Mouse (Mus musculus): ENCODE measurements around the gene Hist1h4d.
"Not testable (repeated sequence)": the region's sequence is repeated elsewhere in the genome, so short reads cannot be mapped to it uniquely, and the experiment has no call there.

Hist1h4d gene

DNA sequence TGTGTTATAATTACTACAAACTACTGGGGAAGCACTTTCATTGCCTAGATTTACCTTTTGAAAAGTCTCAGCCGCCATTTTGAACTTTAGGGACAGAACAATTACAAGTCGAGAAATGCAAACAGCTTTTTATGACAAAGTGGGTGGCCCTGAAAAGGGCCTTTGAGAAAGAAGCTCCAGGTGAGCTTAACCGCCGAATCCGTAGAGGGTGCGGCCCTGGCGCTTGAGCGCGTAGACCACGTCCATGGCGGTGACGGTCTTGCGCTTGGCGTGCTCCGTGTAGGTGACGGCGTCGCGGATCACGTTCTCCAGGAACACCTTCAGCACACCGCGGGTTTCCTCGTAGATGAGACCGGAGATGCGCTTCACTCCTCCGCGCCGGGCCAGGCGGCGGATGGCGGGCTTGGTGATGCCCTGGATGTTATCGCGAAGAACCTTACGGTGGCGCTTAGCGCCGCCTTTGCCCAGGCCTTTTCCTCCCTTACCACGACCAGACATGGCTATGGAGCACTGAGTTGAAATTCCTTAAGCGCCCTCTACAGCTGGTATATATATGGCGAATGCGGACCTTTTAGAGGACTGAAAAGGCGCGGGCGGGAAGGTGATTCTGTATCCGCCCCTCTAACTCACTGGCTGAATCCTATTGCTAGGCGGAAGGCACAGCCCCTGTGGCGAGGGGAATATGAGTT lies 30.1 kb upstream of the Hist1h4d start, which contains the start of gene Hist1h4f:
TSS of gene Hist1h4f (minus strand) at position 503 of the 689 bp plus-strand sequence.
- peak; percentile 88 for DNase-seq

DNA sequence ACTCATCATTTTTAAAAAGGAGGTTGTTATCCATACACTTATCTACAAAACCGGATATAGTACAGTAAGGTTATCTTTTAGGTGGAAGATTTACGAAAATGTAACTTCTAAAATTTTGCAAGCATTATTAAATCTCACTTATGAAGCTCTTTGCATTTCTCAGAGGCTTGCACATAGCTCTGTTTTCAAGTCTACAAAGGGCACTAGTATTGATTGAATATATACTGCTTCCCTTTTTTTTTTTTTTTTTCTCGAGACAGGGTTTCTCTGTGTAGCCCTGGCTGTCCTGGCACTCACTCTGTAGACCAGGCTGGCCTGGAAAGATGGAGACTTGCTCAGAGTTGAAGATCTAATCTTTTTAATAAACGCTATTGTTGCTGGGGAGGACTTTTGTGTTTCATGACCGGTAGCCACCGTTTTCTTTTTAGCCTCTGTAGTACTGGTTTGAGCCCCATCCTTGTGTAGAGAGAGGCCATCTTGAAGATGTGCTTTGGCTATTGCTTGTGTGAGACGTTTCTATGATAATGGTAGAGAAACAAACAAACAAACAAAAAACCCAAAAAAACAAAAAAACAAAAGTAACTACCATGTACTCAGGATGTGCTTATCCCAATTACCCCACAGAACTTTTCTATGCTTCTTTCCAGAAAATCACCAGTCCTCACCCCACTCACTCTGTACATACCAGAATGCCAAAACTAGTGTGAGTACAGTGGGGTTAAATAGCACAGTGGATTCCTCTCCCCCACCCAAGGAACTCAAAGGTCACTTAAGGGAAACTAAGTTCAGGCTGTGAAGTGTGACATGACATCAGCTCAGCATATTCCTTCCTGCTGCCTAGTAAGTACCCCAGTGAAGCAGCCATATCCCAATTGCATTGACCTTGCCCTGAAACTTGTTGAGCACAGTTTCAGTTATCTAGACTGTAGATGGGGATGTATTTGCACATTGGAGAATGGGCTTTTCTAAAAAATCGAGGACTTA lies 29.2 kb upstream of the Hist1h4d start:
- DNase-seq, result no peak

DNA sequence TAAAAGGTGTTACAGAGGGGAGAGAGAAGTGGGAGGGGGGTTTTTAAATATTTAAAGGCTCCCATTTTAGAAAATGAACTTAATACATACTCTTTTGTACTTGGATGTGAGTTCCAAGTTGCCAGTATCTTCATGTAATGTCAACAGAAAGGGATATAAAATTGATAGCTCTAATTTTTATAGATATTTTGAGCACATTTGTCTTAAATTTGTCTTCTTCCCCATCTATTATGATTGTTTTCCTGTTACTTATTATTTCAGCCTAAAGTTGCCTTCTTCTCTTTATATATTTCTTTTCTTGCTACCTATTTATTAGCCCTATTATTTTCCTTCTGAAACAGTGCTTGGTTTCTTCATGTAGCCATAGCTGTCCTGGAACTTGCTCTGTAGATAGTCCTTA lies 28.4 kb upstream of the Hist1h4d start, which contains the start of gene Hist1h1d:
TSS of gene Hist1h1d (plus strand) at position 301 of the 400 bp plus-strand sequence.
- no peak for DNase-seq

DNA sequence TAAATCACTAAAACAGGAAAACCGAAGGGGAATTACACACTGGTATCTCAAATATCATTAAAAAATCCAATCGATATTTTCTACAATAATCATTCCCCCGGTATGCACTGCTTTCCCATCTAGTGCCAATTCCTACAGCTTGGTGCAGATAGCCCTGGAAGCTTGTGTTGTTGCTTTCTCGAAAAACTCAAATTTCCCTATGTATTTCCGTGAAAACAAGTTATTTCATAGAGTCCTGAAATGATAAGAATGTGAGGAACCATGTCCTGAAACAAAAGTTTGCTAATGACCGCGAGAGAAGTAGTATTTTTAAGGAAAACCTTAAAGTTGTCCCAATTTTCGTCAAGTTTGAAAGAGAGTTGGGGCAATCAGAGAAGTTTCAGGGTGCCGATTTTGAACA lies 27.0 kb upstream of the Hist1h4d start:
- no peak for DNase-seq

DNA sequence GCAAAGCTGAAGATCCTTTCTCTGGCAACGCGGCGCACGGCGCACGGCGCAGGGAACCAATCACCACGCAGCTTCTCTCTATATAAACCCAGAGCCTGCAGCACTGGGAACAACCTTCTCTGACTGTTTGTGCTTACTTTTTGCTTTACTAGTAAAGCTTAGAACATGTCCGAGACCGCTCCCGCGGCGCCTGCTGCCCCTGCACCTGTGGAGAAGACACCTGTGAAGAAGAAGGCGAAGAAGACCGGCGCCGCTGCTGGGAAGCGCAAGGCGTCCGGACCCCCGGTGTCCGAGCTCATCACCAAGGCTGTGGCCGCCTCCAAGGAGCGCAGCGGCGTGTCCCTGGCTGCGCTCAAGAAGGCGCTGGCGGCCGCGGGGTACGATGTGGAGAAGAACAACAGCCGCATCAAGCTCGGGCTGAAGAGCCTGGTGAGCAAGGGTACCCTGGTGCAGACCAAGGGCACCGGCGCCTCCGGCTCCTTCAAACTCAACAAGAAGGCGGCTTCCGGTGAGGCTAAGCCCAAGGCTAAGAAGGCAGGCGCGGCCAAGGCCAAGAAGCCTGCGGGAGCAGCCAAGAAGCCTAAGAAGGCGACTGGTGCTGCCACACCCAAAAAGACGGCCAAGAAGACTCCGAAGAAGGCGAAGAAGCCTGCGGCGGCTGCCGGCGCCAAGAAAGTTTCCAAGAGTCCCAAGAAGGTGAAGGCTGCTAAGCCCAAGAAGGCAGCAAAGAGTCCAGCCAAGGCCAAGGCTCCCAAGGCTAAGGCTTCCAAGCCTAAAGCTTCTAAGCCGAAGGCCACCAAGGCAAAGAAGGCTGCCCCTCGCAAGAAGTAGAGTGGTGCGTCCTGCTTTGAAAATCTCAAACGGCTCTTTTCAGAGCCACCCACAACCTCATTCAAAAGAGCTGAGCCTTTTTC lies 26.2 kb upstream of the Hist1h4d start:
- DNase-seq, result peak; percentile 60

DNA sequence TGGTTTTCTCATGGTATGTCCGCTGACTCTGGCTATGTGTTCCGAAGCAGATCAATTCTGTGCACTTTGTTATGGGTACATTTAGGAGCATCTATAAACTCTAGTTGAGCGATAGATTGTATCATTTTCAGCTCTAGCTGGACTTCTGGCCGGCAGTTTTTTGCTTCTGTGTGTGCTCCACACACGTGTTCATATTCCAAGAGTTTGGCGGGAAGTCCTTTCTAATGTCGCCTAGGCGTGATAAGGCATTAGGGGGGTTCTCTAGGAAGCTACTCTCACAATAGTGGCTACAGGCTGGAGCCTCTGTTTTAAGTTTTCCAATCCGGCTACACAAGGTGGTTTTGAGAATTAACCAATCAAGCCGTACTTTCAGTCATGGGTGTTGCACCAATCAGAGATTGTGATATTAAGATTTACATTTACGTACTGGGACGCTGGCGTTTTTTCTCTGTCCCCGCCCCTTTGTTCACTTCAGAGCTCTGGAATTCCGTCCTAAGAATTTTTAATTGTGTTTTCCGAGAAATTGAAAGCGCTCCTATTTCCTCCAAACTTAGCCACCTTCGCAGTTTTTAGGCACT lies 25.5 kb upstream of the Hist1h4d start:
- DNase-seq, result peak; percentile 57

DNA sequence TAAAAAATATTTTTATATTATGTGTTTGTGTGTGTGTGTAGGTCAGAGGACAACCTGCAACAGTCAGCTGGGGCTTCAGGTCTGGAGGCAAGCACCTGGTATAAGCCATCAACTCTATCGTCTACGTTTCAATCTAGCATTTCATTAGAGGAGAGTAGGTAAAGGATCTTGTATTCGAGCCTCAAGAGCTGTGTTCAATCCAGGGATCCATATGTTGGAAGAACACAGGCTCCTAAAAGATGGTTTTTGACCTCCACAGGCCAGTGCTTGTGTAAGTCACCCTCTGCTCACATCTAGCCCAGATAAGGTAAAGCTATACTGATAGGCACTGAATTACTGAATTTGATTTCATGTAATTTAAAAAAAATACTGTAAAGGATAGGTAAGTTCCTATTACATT lies 24.5 kb upstream of the Hist1h4d start:
- no peak for DNase-seq

DNA sequence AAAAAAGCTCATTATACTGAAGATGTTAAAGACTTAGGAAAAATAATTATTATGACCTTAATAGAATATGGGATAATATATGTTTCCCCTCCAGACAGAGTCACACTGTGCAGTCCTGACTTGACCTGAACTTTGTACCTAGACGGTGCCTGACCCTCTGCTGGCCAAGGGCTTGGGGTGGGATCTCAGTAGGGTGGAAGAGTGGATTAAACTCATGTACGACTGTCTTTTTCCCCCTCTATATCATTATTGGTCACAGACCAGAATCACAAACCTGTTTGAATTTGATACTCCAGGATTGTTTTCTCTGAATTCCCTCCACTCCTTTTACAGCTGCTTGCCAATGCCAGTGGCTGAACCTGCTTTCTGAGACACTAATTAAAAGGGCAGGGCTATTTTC lies 20.7 kb upstream of the Hist1h4d start:
- DNase-seq, result not testable (repeated sequence)

DNA sequence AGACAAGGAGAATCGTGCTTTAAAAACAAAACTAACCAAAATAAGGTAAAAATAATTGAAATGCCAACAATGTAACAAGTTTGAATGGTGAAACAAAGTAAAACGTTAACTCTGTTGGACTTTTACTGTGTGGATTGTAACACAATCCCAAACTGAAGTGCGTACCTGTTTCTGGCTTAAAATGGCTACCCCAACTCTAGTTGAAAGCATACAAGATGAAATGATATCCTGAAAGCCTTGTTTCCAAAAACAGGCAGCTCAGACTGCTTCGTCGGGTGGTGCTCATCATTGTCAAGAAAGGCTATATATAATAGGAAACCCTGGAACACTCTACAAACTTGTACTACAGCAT lies 19.9 kb upstream of the Hist1h4d start:
- not testable (repeated sequence) for DNase-seq

DNA sequence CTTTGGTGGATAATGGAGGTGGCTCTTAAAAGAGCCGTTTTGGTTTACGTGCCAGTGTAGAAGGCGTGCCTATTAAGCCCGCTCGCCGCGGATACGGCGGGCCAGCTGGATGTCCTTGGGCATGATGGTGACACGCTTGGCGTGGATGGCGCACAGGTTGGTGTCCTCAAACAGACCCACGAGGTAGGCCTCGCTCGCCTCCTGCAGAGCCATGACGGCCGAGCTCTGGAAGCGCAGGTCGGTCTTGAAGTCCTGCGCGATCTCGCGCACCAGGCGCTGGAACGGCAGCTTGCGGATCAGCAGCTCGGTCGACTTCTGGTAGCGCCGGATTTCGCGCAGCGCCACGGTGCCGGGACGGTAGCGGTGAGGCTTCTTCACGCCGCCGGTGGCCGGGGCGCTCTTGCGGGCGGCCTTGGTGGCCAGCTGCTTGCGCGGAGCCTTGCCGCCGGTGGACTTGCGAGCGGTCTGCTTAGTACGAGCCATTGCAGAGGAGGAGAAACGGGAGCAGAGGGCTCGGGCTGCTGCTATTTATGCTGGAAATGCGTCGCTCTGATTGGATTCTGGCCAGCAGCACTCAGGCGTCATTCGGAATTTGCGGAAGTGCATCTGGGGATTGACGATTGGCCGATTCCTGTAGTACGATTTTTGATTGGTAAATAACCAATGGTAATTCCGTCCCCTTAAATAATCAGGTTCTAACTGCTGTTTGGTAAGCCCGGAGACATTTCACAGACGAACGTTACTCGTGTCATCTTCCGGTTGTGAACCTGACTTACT lies 19.3 kb upstream of the Hist1h4d start, which contains the start of gene Hist1h3e:
TSS of gene Hist1h3e (minus strand) at position 487 of the 777 bp plus-strand sequence.
- DNase-seq, result peak; percentile 90

DNA sequence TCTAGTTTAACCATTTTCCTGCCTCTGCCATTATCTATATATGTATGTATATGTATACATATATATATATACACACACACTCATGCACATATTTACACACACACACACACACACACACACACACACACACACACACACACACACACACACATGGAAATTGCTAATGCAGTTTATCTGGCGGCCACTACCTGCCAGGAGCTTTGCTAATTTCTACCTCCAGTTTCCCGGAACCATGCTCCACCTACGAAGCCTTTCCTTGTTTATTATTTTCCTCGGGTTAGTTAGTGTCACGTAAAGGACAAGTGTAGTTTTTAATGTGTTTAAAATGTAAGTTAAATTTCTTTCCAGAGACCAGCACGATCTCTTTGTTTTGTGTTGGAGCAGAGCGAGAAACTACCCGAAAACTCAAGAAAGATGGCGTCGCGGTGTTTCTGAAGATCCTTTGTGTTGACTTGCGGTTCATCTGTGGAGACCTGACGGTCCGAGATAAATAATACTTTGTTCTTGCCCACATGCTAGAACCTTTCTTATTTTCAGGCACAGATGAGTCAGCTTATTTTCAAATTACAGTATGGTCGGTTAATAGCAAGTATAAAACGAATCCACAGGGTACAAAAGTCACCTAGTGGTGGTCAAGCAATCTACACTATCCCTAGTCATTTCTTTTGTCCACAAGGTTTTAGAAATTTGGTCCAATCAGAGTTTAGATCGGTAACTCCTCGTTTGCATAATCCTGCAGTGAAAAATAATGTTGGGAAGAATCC lies 18.5 kb upstream of the Hist1h4d start:
- DNase-seq, result no peak

DNA sequence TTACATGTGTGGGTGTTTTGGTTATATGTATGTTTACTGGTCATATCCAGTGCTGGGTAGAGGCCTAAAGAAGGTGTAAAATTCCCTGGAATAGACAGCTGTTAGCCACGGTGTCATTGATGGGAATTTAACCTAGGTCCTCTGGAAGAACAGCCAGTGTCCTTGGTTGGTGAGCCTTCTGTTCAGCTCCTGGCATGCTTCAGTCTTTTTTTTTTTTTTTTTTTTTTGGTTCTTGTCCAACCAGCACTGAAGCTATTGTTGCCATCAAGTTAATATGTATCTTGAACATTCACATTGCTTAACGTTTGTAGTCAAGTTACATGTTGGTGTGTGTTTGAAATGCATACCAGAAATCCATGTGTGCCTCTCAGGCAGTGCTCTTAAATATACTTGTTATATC lies 16.9 kb upstream of the Hist1h4d start:
- DNase-seq, result no peak

DNA sequence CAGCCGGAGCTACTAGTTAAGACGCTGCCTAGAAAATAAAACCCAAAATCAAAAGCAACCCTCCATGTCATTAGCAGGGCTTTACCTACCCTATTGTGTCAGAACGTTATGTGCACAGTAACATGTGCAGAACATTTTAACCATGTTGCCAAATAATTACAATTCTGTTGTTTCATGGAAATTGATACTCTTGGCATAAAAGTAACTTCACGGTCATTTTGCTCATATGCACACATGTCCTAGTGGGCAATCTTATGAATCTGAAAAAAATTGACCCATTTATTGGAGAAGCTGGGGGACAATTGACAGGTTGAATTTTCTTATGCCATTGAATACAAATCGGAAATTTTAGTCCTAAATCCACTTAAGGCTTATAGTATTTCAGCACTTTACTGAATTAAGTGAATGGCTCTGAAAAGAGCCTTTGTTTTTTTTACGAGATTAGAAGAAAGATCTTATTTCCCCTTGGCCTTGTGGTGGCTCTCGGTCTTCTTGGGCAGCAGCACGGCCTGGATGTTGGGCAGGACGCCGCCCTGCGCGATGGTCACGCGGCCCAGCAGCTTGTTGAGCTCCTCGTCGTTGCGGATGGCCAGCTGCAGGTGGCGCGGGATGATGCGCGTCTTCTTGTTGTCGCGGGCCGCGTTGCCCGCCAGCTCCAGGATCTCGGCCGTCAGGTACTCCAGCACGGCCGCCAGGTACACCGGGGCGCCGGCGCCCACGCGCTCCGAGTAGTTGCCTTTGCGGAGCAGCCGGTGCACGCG lies 11.0 kb upstream of the Hist1h4d start:
- not testable (repeated sequence) for DNase-seq

DNA sequence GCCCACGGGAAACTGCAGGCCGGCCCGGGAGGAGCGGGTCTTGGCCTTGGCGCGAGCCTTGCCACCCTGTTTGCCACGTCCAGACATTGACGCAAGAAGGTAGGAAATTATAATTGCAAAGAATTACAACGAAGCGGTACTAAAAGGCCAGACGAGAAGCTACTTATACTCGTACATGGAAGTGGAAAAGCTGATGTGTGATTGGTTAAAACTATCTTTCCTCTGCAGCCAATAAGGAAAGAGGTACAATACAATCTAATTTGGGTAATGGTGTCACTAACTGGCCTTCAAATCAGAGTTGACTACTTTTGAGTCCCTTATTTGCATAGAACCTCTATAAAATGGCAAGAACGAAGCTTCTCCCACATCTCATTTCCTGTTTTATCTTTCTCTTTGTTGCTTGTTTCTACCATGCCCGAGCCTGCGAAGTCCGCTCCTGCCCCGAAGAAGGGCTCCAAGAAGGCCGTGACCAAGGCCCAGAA lies 10.3 kb upstream of the Hist1h4d start, which contains the start of the genes Hist1h2ae and Hist1h2bg:
TSS of gene Hist1h2ae (minus strand) at position 199 of the 482 bp plus-strand sequence.
TSS of gene Hist1h2bg (plus strand) at position 375 of the 482 bp plus-strand sequence.
- DNase-seq, result peak; percentile 51

DNA sequence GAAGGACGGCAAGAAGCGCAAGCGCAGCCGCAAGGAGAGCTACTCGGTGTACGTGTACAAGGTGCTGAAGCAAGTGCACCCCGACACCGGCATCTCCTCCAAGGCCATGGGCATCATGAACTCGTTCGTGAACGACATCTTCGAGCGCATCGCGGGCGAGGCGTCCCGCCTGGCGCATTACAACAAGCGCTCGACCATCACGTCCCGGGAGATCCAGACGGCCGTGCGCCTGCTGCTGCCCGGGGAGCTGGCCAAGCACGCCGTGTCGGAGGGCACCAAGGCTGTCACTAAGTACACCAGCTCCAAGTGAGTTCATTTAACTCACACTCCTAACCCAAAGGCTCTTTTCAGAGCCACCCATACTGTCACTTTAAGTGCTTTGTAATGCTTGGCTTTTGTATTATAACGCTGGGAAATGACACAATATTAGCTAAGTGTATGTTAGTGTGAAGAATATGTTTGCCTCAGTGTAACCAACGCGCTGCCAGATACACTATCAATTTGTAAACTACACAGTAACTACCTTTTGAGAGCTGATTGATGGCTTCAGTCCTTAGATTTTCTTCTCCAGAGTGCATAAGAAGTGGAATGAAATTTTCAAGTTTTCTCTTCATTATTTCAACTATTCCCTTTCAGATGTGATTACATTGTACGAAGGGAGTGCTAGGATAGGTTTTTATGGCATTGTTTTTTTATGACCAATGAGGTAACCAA lies 9.7 kb upstream of the Hist1h4d start:
- not testable (repeated sequence) for DNase-seq

DNA sequence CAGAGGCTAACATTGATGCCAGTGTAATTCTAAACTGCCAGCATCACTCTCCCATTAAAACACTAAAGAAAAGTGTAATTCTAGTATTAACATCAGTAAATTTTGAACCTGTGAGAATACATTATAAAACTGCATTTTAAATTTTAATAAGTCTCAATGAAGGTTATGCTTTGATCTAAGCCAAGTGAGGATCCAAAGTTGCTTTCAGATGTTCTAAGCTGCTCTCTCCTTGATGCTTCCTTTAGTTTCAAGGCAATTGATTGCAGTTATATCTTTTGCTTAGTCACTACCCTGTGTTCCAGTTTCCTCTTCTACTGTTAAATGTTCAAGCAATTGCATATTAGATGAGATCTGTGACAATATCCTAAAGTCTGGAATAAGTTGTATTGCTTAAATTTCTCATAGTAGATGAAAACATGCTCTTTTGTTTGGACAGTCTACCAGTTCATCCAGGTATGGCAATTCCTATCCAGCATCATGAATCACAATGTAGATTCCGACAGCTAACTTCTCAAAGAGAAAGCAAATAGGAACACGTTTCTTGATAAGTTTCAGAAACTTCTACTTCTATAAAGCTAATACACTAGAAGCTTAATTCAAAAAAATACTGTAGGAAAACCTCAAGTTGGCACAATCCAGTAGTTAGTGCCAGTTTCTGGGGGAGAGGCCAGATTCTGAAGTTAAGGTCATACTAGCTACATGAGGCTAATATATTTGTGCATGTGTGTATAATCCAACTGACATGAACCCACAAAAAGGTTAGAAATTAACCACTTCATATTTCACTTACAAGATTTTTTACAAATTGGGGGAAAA lies 9.0 kb upstream of the Hist1h4d start:
- no peak for DNase-seq

DNA sequence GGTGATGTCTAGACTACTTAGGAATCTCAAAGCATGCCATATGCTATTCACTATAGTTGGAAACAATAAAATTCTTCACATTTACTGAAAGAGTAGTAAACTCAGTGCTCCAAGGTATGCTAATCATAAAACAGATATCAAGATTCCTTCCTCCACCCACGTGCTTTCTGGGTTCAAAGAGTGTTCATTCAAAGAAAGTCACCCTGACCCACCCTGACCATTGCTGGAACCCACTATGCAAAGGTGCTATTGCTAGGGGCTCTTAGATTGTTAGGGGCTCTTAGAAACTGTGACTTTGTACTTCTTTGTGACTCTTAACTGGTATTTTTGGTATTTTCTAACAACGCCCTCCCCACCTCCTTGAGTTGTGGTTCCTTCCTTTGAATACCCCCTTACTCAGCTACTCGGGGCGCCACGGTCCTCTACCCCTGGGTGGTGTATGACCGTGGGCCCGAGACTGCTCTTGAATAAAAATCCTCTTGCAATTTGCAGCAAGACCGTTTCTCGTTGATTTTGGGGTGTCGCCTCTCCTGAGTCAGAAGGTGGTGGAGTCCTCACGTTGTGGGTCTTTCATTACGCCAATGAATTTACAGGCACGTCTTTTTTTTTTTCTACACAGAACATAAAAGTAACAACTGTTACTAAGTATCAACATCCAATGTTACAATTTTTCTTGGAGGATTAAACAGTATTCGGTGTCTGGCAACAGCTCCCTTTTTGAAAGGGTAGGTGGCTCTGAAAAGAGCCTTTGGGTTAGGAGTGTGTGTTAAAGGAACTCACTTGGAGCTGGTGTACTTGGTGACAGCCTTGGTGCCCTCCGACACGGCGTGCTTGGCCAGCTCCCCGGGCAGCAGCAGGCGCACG lies 8.1 kb upstream of the Hist1h4d start:
- DNase-seq, result not testable (repeated sequence)
